Mouse (Mus musculus) left cerebral cortex, postnatal 25 days (tissue): ENCODE measurements around the gene Adamts2. TPM values are rescaled to one million over a fixed set of nuclear protein-coding genes. Genes with fewer than 3 reads are reported as not detected.

Source experiments
- DNase-seq, 2 experiments: peaks; one replicate each; pipeline ENCODE4 v3.0.0; 2022; ENCODE audit warnings: low spot score in 2 of 2, mixed read lengths in 1 of 2
- intact Hi-C: fragments of 180-260 bp; cut with DNase I; formaldehyde crosslinking; loops from one replicate; pipeline ENCODE4 v1.15.1; 2025
- total RNA-seq, 2 experiments: library from RNA; stranded (reverse); gene quantifications; 2 replicates each; pipeline ENCODE4 v1.2.3; 2021

Adamts2 gene
- total RNA-seq, 2 experiments from 2014 or later, result 9.7 to 12.4 TPM

DNA sequence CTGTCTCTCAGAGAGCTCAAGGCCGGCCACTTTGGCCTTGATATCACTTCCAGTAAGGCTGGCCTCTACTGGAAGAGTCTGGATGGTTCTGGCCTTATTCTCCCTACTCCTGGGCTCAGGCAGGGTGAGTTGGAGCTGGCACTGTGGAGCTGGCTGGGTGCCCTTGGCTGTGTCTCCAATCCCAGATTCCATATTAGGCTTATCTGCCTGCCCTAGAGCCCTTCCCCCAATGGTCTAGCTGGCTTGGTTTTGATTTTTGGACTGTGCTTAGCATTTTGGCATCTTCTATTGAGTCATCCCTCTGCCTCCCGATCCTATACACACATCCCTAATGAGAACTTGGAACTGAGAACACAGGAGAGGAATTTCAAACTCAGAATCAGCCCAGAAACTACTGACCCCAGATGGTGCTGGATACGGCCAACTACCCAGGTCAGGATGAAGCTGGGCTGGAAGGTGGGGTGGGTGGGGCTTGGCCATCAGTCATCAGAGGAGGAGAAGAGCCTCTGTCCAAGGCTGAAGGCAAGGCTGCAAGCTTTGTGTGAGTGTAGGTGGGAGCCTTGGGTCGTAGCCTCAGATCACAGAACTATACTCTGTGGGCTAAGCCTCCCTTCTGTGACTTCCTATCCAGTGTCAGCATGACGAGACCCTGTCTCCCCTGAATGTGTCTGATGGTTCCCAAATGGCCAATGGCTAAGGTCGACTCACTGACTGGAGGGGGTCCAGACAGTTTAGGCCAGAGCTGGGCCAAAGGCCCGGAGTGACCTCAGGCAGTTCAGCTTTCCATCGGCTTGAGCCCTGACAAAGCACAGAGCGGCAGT lies 67.9 kb downstream of the Adamts2 start:
- peak in 1 of 2 experiments; percentile 14 for DNase-seq
- intact Hi-C loops, result no loop called here

DNA sequence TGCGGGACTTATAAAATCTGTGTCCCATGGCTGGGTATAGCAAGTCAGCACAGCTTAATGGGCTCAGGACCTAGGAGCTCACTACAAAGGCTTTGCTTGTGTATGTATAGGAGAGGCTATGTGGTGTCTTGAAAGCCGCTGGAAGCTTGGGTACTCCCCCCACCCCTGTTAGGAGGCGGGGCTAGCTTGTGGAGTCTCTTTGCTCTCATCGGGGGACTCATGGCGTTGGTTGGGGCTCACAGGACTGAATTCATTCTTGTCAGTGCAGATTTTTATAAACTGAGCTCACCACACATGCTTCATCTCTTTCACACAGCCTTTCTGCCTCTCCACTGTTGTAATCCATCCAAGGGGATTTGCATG lies 68.5 kb downstream of the Adamts2 start:
- DNase-seq, result no peak
- intact Hi-C loops, result no loop called here

DNA sequence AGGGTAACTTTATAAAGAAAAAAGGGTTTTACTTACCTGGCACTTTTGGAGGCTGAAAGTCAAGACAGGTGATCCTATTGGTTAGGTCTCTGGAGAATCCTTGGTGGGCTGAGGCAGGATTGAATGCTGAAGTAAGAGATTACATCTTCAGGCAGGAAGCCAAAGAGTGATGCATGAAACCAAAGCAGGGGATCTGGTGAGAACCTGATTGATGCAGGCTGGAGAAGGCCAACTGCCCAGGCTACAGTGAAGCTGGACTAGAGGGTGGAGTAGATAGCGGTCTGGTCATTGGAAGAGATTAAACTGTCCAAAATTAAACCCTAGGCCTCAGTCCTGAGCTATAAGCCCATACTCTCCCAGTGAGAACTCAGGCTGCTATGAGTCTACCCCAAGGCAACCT lies 69.0 kb downstream of the Adamts2 start:
- intact Hi-C loops, result no loop called here
- DNase-seq, result no peak

DNA sequence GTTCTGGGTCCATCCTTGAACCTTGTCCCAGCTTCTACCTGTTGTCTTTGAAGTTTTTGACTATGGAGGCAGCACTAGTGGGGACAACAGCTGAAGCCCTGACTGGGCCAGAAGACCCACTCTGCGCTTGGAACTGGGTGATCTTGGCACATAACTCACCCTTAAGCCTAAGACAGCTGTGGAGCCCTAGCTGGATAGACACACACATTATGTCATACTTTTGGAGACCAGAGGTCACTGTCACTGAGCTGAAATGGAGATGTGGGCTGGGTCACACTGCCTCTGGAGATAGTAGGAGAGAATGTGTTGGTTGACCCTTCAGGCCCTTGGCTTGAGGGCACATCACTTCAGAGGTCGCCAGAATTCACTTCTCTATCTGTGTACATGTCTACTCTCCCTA lies 69.5 kb downstream of the Adamts2 start:
- DNase-seq, result no peak
- intact Hi-C loops, result no loop called here

DNA sequence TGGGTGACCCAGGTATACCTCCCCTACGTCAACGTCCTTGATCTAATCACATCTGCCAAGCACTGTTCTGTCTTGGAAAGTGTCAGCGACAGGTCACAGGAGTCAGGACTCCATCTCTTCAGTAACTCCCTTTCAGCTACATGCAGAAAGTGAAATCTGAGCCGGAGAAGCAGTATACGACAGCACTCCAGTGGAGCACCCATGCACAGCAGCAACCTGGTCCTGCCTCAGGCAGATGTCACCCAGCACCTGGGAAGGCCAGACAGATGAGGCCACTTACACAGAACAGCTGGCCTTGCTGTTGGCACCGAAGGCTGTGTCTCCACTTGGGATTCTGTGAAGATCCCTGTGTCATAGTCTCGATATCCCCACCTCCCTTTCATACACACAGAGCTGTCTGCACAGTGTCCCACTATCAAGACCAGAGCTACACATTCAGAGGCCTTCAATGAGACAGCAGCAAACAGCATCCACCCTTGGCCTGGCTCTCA lies 70.0 kb downstream of the Adamts2 start:
- no peak for DNase-seq
- intact Hi-C loops, result no loop called here

DNA sequence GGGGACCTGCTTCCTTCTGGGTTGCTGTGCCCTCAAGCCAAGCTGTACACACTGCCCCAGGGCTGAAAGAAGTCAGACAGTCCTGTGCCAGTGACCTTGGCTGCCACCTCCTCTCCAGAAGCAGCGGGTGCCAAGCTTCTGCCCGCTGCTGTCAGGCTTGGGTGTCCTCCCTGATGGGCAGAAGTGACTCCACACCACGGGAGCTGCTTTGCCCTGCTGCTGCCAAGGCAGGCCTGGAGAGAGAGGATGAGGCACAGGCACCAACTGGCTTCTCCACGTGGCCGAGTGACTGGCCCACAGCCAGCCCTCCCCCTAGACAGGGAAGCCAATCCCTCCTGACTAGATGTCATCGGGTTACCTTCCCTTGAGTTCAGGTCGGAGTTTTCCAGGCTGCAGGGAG lies 71.0 kb downstream of the Adamts2 start:
- no peak for DNase-seq

DNA sequence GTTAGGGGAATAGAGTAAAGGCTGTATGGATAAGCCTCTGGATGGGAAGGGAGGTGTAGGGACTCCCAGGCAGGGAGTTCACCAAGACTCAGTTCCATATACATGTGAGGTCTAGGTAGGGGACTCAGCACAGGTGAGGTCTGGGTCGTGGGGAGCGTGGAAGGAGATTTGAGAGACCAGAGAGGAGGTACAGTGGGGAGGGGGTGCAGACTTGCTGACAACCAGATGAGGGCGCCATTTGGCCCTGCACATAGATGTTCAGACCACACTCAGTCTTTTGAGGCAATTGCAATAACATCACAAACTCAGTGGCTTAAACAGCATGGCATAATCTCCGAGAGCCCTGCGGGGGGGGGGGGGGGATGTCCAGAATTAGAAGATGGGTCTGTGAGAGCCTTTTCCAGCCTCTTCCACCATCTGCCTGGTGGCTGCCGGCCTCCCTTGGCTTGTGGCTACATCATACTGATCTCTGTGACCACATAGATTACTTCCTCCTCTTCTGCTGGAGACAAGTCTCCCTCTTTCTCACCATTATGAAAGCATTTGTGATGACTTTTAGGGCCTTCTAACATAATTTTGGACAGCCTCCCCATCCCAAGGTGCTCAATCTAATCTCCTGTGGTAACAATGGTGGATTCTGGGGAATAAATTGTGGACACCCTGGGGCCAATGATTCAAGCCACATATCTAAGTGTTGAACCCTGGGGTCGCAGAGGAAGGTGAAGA lies 71.8 kb downstream of the Adamts2 start:
- DNase-seq, result no peak
- intact Hi-C loops, result no loop called here

More for the DNA sequence above, 71.0 kb downstream of the Adamts2 start:
- intact Hi-C loops, result no loop called here

DNA sequence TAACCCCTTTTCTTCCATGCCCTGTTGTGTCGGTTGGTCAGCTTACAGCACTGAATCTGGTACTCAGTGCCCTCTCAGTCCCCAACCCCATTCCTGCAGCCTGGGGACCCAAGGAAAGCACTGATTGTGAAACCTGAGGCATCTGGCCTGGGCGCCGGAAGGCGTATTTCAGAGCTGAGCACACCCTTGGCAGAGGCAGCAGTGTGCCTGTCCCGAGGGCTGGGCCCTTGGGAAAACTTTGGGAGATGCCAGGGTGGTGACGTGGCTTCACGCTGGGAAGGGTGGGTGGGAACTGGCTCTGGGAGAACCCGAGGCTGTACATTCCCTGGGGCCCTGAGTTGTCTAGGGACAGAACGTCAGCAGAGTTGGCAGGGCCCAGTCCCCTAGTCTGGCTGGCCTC lies 72.5 kb downstream of the Adamts2 start:
- intact Hi-C loops, result no loop called here
- DNase-seq, result no peak

DNA sequence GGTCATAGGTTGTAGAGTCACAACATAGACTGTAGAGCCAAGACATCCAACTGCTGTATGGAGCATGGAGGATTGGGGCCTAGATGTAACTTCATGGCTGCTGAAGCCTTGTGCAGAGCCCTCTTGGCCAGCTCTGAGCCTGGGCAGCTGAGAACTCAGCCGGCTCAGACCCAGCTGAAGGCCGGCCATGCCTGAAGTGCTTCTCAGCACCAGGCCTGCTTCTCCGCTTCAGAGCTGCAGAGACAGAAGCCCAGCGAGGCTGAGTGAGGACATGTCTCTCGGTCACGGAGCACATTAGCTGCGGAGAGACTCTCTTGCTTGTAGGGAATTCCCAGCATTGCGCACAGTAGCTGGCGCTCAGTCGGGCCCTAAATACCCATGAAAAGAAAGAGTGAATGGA lies 76.8 kb downstream of the Adamts2 start:
- intact Hi-C loops, result no loop called here

DNA sequence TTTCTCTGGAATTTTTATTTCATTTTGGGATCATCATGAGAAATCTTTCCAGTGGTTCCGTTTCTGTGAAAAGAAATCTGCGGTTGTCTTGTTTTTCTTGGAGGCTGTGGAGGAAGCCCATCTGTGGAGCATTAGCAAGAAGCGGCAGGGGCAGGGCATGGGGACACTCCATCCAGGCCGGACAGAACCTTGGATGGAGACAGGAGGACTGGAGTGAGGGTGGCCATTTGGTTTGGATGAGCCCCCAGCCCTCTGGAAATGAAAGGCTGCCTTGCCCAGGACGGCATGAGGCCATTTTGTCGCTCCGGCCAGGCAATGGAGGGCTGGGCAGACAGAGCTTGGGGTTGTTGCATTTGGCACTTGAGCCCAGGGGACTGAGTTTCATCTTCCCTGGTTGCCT lies 80.1 kb downstream of the Adamts2 start:
- DNase-seq, result no peak
- intact Hi-C loops, result no loop called here

More for the DNA sequence above, 76.8 kb downstream of the Adamts2 start:
- peak in 1 of 2 experiments; percentile 4 for DNase-seq

DNA sequence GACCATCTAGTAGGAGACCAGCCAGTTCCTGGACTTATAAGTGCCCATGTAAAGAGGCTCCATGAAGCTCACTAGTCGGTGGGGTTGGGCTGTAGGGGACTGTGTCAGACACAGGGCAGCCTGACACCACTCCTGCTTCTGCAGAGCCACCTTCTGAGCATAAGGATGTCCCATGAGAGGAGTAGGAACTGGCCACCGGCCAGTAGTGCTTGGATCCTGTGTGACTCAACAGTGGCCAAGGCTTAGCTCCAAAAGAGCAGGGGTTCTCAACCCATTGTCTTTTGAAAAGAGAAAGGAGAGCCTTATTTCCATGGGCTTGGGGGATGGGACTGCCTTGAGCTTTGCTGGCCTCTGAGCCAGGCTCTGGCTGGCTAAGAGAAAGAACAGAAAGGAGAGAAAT lies 81.9 kb downstream of the Adamts2 start:
- DNase-seq, result no peak
- intact Hi-C loops, result no loop called here

DNA sequence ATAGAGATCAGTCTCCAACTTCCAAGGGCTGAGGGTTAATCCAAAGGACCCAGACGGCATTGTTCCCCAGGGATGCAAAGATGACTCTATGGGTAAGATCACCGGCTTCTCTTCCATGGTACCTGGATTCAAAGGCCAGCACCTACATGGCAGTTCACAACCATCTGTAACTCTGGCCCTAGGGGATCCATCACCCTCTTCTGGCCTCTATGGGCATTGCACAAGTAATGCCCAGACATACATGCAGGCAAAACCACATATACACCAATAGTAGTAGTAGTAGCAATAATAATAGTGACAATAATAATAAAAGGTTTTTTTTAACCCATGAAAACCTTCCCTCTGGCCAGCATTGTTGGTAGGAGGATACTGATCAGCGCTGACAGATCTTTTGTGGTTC lies 86.7 kb downstream of the Adamts2 start:
- intact Hi-C loops, result no loop called here

DNA sequence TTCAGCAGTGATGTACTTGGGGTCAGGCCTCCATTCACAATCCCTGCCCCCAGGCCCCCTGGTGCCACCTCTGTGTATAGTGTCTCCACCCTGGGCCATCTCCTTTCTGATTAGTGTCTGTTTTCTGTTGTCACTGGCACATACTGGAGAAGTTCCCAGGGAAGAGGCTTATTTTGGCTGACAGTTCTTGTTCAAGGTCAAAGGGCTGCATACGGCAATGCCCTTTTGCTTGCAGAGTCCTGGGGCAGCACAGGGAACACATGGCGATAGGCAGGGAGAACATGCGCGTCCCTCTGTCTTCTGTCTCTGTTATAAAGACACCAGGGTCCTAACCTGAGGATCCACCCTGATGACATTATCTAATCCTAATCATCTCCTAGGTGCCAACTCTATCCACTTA lies 87.8 kb downstream of the Adamts2 start:
- intact Hi-C loops, result no loop called here
- no peak for DNase-seq

More for the DNA sequence above, 86.7 kb downstream of the Adamts2 start:
- DNase-seq, result no peak

DNA sequence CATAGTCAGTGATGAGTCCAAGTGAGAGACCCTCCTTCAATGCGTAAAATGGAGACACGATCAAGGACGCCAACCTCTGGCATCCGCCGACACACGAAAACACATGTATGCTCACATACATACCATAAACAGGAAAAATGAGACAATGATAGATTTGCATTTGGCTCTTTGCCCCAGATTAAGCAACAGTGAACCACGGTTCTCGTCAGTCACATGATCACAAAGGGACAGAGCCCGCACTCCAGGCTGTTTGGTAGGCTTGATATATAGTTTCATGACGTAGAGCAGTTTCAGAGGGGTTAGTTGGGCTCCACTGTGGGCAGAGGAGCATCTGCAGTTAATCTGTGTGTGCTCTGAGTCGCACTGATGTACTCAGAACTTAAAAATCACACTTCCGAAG lies 98.1 kb downstream of the Adamts2 start:
- intact Hi-C loops, result no loop called here
- no peak for DNase-seq

DNA sequence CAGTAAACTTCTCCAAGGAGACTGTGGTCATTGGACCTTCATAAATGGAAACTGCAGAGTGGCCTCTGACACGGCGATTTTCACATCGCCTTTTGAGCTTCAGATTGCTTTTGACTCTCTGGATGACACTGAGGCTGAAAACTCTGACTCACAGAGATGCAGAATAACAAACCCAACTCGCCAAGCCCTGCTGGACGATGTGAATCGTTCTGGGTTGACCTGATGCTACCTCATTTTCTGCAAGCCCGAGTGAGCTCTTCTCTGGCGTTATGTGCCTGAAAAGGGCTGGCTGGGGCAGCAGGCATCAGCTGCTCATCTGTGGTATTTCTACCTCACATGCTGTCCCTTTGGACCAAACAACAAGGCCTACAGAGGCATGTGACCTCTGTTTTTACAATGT lies 98.6 kb downstream of the Adamts2 start:
- intact Hi-C loops, result no loop called here
- no peak for DNase-seq

DNA sequence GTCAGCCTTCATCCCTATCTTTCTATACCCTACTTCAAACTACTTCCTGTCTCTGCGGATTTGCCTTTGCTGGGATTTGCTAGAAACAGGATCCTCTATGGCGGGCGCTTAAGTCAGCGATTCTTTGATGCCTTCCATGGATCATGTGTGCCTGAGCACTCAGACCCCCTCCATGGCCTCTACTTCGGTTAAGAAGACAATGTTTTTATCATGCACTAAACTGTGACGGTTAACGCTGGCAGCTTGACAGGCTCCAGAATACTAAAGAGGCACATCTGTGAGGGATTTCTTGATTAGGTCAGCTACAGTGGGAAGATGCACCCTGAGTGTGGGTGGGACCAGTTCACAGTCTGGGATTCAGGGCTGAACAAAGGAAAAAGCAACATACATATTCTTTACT lies 101.5 kb downstream of the Adamts2 start:
- intact Hi-C loops, result no loop called here
- DNase-seq, result no peak

DNA sequence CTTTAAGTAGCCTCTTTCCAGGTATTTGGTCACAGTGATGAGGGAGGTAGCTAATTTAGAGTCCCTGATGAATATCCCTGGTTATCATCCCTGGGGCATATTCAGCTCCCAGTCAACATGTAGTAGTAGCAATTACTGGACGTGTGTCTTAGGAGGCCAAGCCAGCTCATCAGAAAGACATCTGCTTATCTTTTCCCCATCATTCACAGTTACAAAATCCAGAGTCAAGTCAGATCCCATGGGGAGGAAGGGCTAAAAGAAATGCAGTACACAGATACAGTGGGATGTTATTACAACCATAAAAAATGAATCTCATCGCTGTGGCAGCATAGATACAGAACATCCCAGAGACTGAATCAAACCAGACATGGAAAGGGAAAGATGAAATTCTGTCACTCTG lies 102.6 kb downstream of the Adamts2 start:
- intact Hi-C loops, result no loop called here
- DNase-seq, result no peak

DNA sequence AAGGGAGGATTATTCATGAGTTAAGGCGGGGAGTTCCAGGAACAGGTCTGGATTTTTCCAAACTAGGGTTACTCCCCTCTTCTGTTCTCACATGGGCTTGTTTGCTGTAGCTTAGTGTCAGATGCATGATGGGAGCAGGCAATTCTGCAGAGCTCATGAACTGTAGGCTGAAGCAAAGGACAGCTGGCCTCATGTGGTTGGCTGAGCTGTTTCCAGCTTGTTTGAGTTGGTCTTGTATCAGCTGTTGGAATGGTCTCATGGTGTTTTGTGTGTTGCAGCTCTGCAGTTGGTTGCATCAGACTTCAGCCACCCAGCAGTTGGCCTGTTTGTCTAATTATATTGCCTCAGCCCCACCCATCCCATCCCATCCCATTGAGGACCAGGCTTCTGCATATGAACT lies 105.4 kb downstream of the Adamts2 start:
- no peak for DNase-seq
- intact Hi-C loops, result no loop called here

DNA sequence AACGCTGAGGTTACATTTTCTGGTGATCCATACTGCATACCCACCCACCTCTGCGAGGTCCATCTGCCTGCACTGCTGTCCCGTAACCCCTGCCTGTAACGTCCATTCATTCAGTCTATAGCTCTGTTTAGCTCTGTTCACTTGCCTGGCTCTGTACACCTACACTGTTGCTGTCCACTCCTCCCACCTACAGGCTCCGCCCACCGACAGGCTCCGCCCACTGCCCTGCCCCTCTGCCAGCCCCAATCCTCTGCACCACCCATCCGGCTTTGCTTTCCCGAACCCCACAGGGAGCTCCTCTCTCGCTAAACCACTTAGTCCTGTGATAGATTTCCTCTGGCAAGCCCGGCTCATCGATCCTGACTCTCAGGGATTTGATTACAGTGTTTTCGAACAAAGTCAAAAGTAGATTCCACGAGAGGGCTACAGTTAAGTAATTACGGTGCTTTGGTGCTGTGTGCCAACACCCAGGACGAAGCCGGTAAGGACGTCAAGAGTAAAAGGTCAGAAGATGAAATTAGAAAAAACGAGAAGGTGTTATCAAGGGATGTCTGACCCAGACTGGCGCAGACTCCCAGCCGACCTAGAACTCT lies 111.8 kb downstream of the Adamts2 start:
- intact Hi-C loops, result no loop called here
- no peak for DNase-seq

DNA sequence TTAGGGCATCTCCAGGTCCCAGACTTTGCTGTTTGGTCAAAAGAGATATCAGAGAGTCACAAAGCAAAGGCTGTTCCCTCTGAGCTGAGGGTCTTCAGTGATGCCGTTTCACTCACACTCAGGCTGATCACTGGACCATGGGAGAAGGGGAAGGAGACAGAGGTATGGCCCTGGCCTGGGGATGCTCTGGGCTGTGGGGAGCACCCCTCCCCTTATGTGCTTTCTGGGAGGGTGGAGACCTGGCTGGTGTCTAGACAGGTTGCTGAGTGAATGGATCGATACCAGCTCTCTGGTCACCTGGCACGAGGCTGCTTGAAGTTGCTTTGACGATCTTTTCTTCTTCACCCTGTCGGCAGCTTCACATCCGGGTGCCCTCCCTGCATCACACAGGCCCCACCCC lies 113.2 kb downstream of the Adamts2 start:
- intact Hi-C loops, result no loop called here

More for the DNA sequence above, 113.2 kb downstream of the Adamts2 start:
- DNase-seq, result no peak
